Mouse (Mus musculus) heart, embryonic 13.5 days (tissue): ENCODE measurements at regions not wholly inside any gene's neighbourhood (a gene's known extent, or its start where the extent isn't known, plus 50 kb on each side); places are given as distances from the start of the nearest gene placed in this dataset.

Source experiments
- ATAC-seq: fragments of 200-750 bp; cut with Nextera tagmentation; 2 replicates; pipeline ENCODE4 v1.8.0; 2017; ENCODE audit warnings: moderate TSS enrichment; ENCODE audit not compliant: insufficient number of reproducible peaks, low FRiP score, low TSS enrichment; ENCODE audit errors: extremely low read depth
- H3K27ac ChIP-seq: fragments of 300-500 bp; sonication (generic); replicated peaks from 2 replicates; pipeline ENCODE4 v1.5.1; 2015; ENCODE audit warnings: moderate library complexity, mild to moderate bottlenecking, inconsistent platforms
- H3K27me3 ChIP-seq: fragments of 300-500 bp; sonication (generic); replicated peaks from 2 replicates; pipeline ENCODE4 v1.6.1; 2015; ENCODE audit warnings: mild to moderate bottlenecking, inconsistent platforms
- H3K36me3 ChIP-seq: fragments of 300-500 bp; sonication (generic); 2 replicates; pipeline ENCODE4 v1.6.1; 2015; ENCODE audit warnings: mild to moderate bottlenecking, inconsistent platforms
- H3K4me1 ChIP-seq: fragments of 300-500 bp; sonication (generic); 2 replicates; pipeline ENCODE4 v1.6.1; 2015; ENCODE audit warnings: inconsistent platforms
- H3K4me2 ChIP-seq: fragments of 300-500 bp; sonication (generic); 2 replicates; pipeline ENCODE4 v1.6.1; 2015; ENCODE audit warnings: inconsistent platforms, mild to moderate bottlenecking, moderate library complexity
- H3K4me3 ChIP-seq: fragments of 300-500 bp; sonication (generic); 2 replicates; pipeline ENCODE4 v1.5.1; 2015; ENCODE audit warnings: moderate library complexity, mild to moderate bottlenecking, inconsistent platforms
- H3K9ac ChIP-seq: fragments of 300-500 bp; sonication (generic); 2 replicates; pipeline ENCODE4 v1.6.1; 2015; ENCODE audit warnings: inconsistent platforms, mild to moderate bottlenecking, moderate library complexity
- H3K9me3 ChIP-seq: fragments of 300-500 bp; sonication (generic); 2 replicates; pipeline ENCODE4 v1.6.1; 2016; ENCODE audit warnings: inconsistent platforms
- WGBS: fragments of 180-500 bp; shearing (Covaris S2); methylation state at CpG from one replicate; pipeline ENCODE4 v1.1.7; 2015; ENCODE audit warnings: mixed read lengths; 5-methylcytosine and 5-hydroxymethylcytosine counted together

- 89% methylated on average over 6 of the region's 6 CpGs for WGBS
- H3K36me3 ChIP-seq: no peaks in the 10 kb centered on the region
- no peaks in the 10 kb centered on the region for H3K9me3 ChIP-seq
- no peak overlapping the region for H3K4me2 ChIP-seq
- no peak overlapping the region for H3K9ac ChIP-seq
- H3K4me1 ChIP-seq: peaks cover 48% of the 10 kb centered on the region
- no peaks in the 10 kb centered on the region for H3K27me3 ChIP-seq
- ATAC-seq: no peak
- H3K27ac ChIP-seq: no peak overlapping the region
- H3K4me3 ChIP-seq: no peak overlapping the region
These were observed 893.5 kb upstream of the Car8 start for GRCm38 (mm10) chr4:9132356-9132755.

- H3K4me3 ChIP-seq: no peak overlapping the region
- no peak overlapping the region for H3K27ac ChIP-seq
- H3K9me3 ChIP-seq: no peaks in the 10 kb centered on the region
- no peaks in the 10 kb centered on the region for H3K36me3 ChIP-seq
- no peak for ATAC-seq
- 64% methylated on average over 9 of the region's 9 CpGs for WGBS
- H3K4me1 ChIP-seq: peaks cover 46% of the 10 kb centered on the region
- H3K4me2 ChIP-seq: no peak overlapping the region
- H3K27me3 ChIP-seq: no peaks in the 10 kb centered on the region; the same call in 1 of the 2 replicates
- H3K9ac ChIP-seq: no peak overlapping the region
These were observed 892.8 kb upstream of the Car8 start for GRCm38 (mm10) chr4:9131610-9132009.

- 44% methylated on average over 11 of the region's 11 CpGs for WGBS
- H3K4me3 ChIP-seq: no peak overlapping the region
- ATAC-seq: no peak
- no peaks in the 10 kb centered on the region; the same call in 1 of the 2 replicates for H3K27me3 ChIP-seq
- H3K9ac ChIP-seq: no peak overlapping the region
- H3K36me3 ChIP-seq: no peaks in the 10 kb centered on the region
- no peak overlapping the region for H3K27ac ChIP-seq
- no peak overlapping the region for H3K4me2 ChIP-seq
- peaks cover 12% of the 10 kb centered on the region for H3K4me1 ChIP-seq
- H3K9me3 ChIP-seq: no peaks in the 10 kb centered on the region
These were observed 886.6 kb upstream of the Car8 start for GRCm38 (mm10) chr4:9125236-9125963.

- no peak overlapping the region for H3K4me3 ChIP-seq
- H3K9ac ChIP-seq: no peak overlapping the region
- H3K36me3 ChIP-seq: no peaks in the 10 kb centered on the region
- ATAC-seq: no peak
- H3K9me3 ChIP-seq: no peaks in the 10 kb centered on the region
- no peaks in the 10 kb centered on the region; the same call in 1 of the 2 replicates for H3K27me3 ChIP-seq
- no peak overlapping the region for H3K4me2 ChIP-seq
- H3K4me1 ChIP-seq: peaks cover 7% of the 10 kb centered on the region
- 81% methylated on average over 4 of the region's 4 CpGs for WGBS
- H3K27ac ChIP-seq: no peak overlapping the region
These were observed 885.9 kb upstream of the Car8 start for GRCm38 (mm10) chr4:9124586-9125232.

- WGBS: 59% methylated on average over 5 of the region's 5 CpGs
- no peak overlapping the region for H3K9ac ChIP-seq
- no peak overlapping the region for H3K4me2 ChIP-seq
These were observed 885.3 kb upstream of the Car8 start for GRCm38 (mm10) chr4:9124109-9124508.

GRCm38 (mm10) chr4:9123396-9124031, 884.7 kb upstream of the Car8 start:
- no peak for ATAC-seq
- Histone ChIP-seq H3K9me3 (no peaks in the 10 kb centered on the region), H3K9ac (no peak overlapping the region), H3K27me3 (no peaks in the 10 kb centered on the region; the same call in 1 of the 2 replicates), H3K4me3 (no peak overlapping the region), H3K4me2 (no peak overlapping the region), H3K4me1 (peaks cover 9% of the 10 kb centered on the region), H3K36me3 (no peaks in the 10 kb centered on the region), H3K27ac (no peak overlapping the region)
- 67% methylated on average over 9 of the region's 9 CpGs for WGBS

More at GRCm38 (mm10) chr4:9124109-9124508, 885.3 kb upstream of the Car8 start:
- no peaks in the 10 kb centered on the region for H3K9me3 ChIP-seq
- H3K36me3 ChIP-seq: no peaks in the 10 kb centered on the region
- ATAC-seq: no peak
- no peak overlapping the region for H3K4me3 ChIP-seq
- H3K27ac ChIP-seq: no peak overlapping the region
- H3K27me3 ChIP-seq: no peaks in the 10 kb centered on the region; the same call in 1 of the 2 replicates
- peaks cover 7% of the 10 kb centered on the region for H3K4me1 ChIP-seq

- Histone ChIP-seq H3K4me2 (no peak overlapping the region), H3K27ac (no peak overlapping the region), H3K4me1 (peaks cover 16% of the 10 kb centered on the region), H3K9me3 (no peaks in the 10 kb centered on the region), H3K9ac (no peak overlapping the region), H3K4me3 (no peak overlapping the region), H3K36me3 (no peaks in the 10 kb centered on the region), H3K27me3 (no peaks in the 10 kb centered on the region; the same call in 1 of the 2 replicates)
- no peak for ATAC-seq
- WGBS: 57% methylated on average over 10 of the region's 10 CpGs
These were observed 883.9 kb upstream of the Car8 start for GRCm38 (mm10) chr4:9122639-9123286.

GRCm38 (mm10) chr4:9116955-9117647, 878.3 kb upstream of the Car8 start:
- 69% methylated on average over 4 of the region's 4 CpGs for WGBS
- ATAC-seq: no peak
- Histone ChIP-seq H3K36me3 (no peaks in the 10 kb centered on the region), H3K27ac (no peak overlapping the region), H3K9ac (no peak overlapping the region), H3K9me3 (no peaks in the 10 kb centered on the region), H3K4me1 (peaks cover 22% of the 10 kb centered on the region), H3K27me3 (no peaks in the 10 kb centered on the region), H3K4me2 (no peak overlapping the region), H3K4me3 (no peak overlapping the region)

GRCm38 (mm10) chr4:9115874-9116273, 877.0 kb upstream of the Car8 start:
- ATAC-seq: no peak

GRCm38 (mm10) chr4:9113982-9114381, 875.1 kb upstream of the Car8 start:
- H3K27me3 ChIP-seq: no peaks in the 10 kb centered on the region
- ATAC-seq: no peak
- H3K9ac ChIP-seq: no peak overlapping the region
- no peaks in the 10 kb centered on the region for H3K36me3 ChIP-seq
- H3K4me1 ChIP-seq: peaks cover 22% of the 10 kb centered on the region
- 88% methylated on average over 5 of the region's 5 CpGs for WGBS
- H3K9me3 ChIP-seq: no peaks in the 10 kb centered on the region
- no peak overlapping the region for H3K4me3 ChIP-seq
- no peak overlapping the region for H3K4me2 ChIP-seq
- H3K27ac ChIP-seq: no peak overlapping the region

More at GRCm38 (mm10) chr4:9115874-9116273, 877.0 kb upstream of the Car8 start:
- H3K27ac ChIP-seq: no peak overlapping the region
- WGBS: 9% methylated on average over 7 of the region's 7 CpGs
- no peak overlapping the region for H3K4me2 ChIP-seq
- H3K27me3 ChIP-seq: no peaks in the 10 kb centered on the region
- H3K9ac ChIP-seq: no peak overlapping the region; the same call in 1 of the 2 replicates
- H3K36me3 ChIP-seq: no peaks in the 10 kb centered on the region
- no peaks in the 10 kb centered on the region for H3K9me3 ChIP-seq
- peaks cover 22% of the 10 kb centered on the region for H3K4me1 ChIP-seq
- no peak overlapping the region for H3K4me3 ChIP-seq

- Histone ChIP-seq H3K4me1 (no peaks in the 10 kb centered on the region), H3K27ac (no peak overlapping the region), H3K36me3 (no peaks in the 10 kb centered on the region), H3K4me3 (no peak overlapping the region), H3K4me2 (no peak overlapping the region), H3K9ac (no peak overlapping the region), H3K9me3 (no peaks in the 10 kb centered on the region), H3K27me3 (no peaks in the 10 kb centered on the region)
- WGBS: 48% methylated on average over 7 of the region's 7 CpGs
- no peak for ATAC-seq
These were observed 871.5 kb upstream of the Car8 start for GRCm38 (mm10) chr4:9110355-9110754.
